Mouse (Mus musculus) thymus, adult 2 months (tissue): Measurements from ENCODE around the gene Cog5.

ENCODE experiments used
- CTCF ChIP-seq: fragments of 200-500 bp; IDR thresholded peaks from 2 replicates; pipeline ENCODE4 v1.5.1; 2012; ENCODE audit warnings: mild to moderate bottlenecking, control low read depth, low read length, moderate library complexity, borderline replicate concordance; ENCODE audit not compliant: control insufficient read depth, poor library complexity, insufficient read depth; ENCODE audit errors: extremely low read depth
- POLR2A ChIP-seq: fragments of 200-500 bp; IDR thresholded peaks from 2 replicates; pipeline ENCODE4 v1.6.1; 2012; ENCODE audit warnings: mild to moderate bottlenecking, low read length, control low read depth, moderate library complexity; ENCODE audit not compliant: control insufficient read depth, poor library complexity, insufficient read depth; ENCODE audit errors: extremely low read depth

DNA sequence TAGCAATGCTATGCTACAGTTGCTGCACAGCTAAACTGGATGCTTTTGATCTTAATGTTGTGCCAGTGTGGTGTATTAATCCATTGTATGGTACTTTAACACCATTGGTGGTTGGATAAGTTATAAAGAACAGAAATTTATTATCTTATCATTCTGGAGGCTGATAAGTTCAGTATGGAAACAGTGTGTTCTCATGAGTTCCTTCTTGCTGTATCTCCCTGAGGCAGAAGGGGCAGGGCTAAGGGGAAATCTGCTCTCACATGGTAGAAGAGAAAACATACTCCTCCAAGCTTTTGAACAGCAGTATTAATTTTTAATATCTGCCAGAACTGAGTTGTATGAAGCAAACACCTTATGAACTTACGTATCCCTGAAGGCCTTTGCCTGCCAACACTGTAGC is 38.6 kb downstream of the Cog5 start:
- TF ChIP-seq POLR2A (no peak), CTCF (no peak)
